Mouse (Mus musculus) heart, adult 18-20 months (tissue): ENCODE measurements at regions not wholly inside any gene's neighbourhood (a gene's known extent, or its start where the extent isn't known, plus 50 kb on each side); places are given as distances from the start of the nearest gene placed in this dataset.

Experiments
- DNase-seq, 2 experiments: peaks; one replicate each; pipeline ENCODE4 v3.0.0; 2021 to 2022; ENCODE audit warnings: mixed read lengths in 1 of 2

GRCm38 (mm10) chr5:103305716-103306447 lies 94.7 kb upstream of the Mapk10 start:
- DNase-seq = no peak

- no peak for DNase-seq
These were observed 93.8 kb upstream of the Mapk10 start for GRCm38 (mm10) chr5:103304975-103305374.

- DNase-seq = no peak
These were observed 91.6 kb upstream of the Mapk10 start for GRCm38 (mm10) chr5:103302744-103303143.

- no peak for DNase-seq
These were observed 90.2 kb upstream of the Mapk10 start for GRCm38 (mm10) chr5:103301303-103301702.

GRCm38 (mm10) chr5:103293953-103294352 lies 82.8 kb upstream of the Mapk10 start:
- DNase-seq = no peak

GRCm38 (mm10) chr5:103291691-103292090 lies 80.6 kb upstream of the Mapk10 start:
- DNase-seq = no peak

- no peak for DNase-seq
These were observed 80.1 kb upstream of the Mapk10 start for GRCm38 (mm10) chr5:103291219-103291618.

GRCm38 (mm10) chr5:103269206-103269605 lies 58.1 kb upstream of the Mapk10 start:
- no peak for DNase-seq

GRCm38 (mm10) chr5:103264903-103265302 lies 53.8 kb upstream of the Mapk10 start:
- DNase-seq = no peak

GRCm38 (mm10) chr5:103261406-103261805 lies 50.3 kb upstream of the Mapk10 start:
- no peak for DNase-seq
